Mouse (Mus musculus) frontal cortex, postnatal 36 days (tissue): ENCODE data around the gene Snx29.
A peak's percentile ranks its signal among the peaks of the same experiment; 100 is the strongest.
"Not testable (repeated sequence)": the region's sequence is repeated elsewhere in the genome, so short reads cannot be mapped to it uniquely, and the experiment has no call there.

Source experiments
- DNase-seq, 2 experiments: peaks; one replicate each; pipeline ENCODE4 v3.0.0; 2022; ENCODE audit warnings: low spot score in 2 of 2

Gene Snx29

GRCm38 (mm10) chr16:11494895-11495294 is 172.2 kb downstream of the Snx29 start:
- peak in 1 of 2 experiments; percentile 16 for DNase-seq

- DNase-seq = no peak
Measured at GRCm38 (mm10) chr16:11495923-11496616, 173.4 kb downstream of the Snx29 start.

- DNase-seq = no peak
Measured at GRCm38 (mm10) chr16:11496721-11497120, 174.0 kb downstream of the Snx29 start.

GRCm38 (mm10) chr16:11500061-11500460 is 177.4 kb downstream of the Snx29 start:
- DNase-seq = no peak

GRCm38 (mm10) chr16:11501138-11501537 is 178.4 kb downstream of the Snx29 start:
- DNase-seq = no peak

- DNase-seq = no peak
Measured at GRCm38 (mm10) chr16:11501611-11502010, 178.9 kb downstream of the Snx29 start.

GRCm38 (mm10) chr16:11504666-11505491 is 182.2 kb downstream of the Snx29 start:
- DNase-seq = no peak

- DNase-seq = peak; percentile 23 to 33
Measured at GRCm38 (mm10) chr16:11505492-11506176, 182.9 kb downstream of the Snx29 start.

GRCm38 (mm10) chr16:11507188-11507731 is 184.6 kb downstream of the Snx29 start:
- no peak for DNase-seq

- no peak for DNase-seq
Measured at GRCm38 (mm10) chr16:11508341-11508740, 185.6 kb downstream of the Snx29 start.

- DNase-seq = no peak
Measured at GRCm38 (mm10) chr16:11510416-11510815, 187.7 kb downstream of the Snx29 start.

- no peak for DNase-seq
Measured at GRCm38 (mm10) chr16:11510854-11511253, 188.1 kb downstream of the Snx29 start.

GRCm38 (mm10) chr16:11511696-11512095 is 189.0 kb downstream of the Snx29 start:
- not testable (repeated sequence) for DNase-seq

GRCm38 (mm10) chr16:11516681-11517080 is 194.0 kb downstream of the Snx29 start:
- DNase-seq = no peak

- no peak for DNase-seq
Measured at GRCm38 (mm10) chr16:11517385-11517784, 194.7 kb downstream of the Snx29 start.

GRCm38 (mm10) chr16:11518803-11519498 is 196.2 kb downstream of the Snx29 start:
- DNase-seq = no peak

GRCm38 (mm10) chr16:11526104-11526786 is 203.5 kb downstream of the Snx29 start:
- DNase-seq = peak in 1 of 2 experiments; percentile 24

GRCm38 (mm10) chr16:11526996-11527395 is 204.3 kb downstream of the Snx29 start:
- peak; percentile 66 to 86 for DNase-seq

GRCm38 (mm10) chr16:11530466-11531194 is 207.9 kb downstream of the Snx29 start:
- no peak for DNase-seq

- no peak for DNase-seq
Measured at GRCm38 (mm10) chr16:11531441-11531840, 208.7 kb downstream of the Snx29 start.
